Mouse (Mus musculus) E14TG2a.4 (cell line): ENCODE data around the gene Ifi211.
"Not testable (repeated sequence)": the region's sequence is repeated elsewhere in the genome, so short reads cannot be mapped to it uniquely, and the experiment has no call there.

Source experiments
- H3K27me3 ChIP-seq: 2 replicates; pipeline ENCODE4 v1.6.1; 2014; ENCODE audit warnings: low read length, control low read depth; ENCODE audit not compliant: insufficient read depth
- H3K36me3 ChIP-seq: 2 replicates; pipeline ENCODE4 v1.6.1; 2014; ENCODE audit warnings: low read length, control low read depth; ENCODE audit not compliant: insufficient read depth
- H3K4me1 ChIP-seq: replicated peaks from 2 replicates; pipeline ENCODE4 v1.6.1; 2014; ENCODE audit warnings: low read depth, low read length, control low read depth
- H3K4me3 ChIP-seq: replicated peaks from 2 replicates; pipeline ENCODE4 v1.5.1; 2014; ENCODE audit warnings: mild to moderate bottlenecking, low read length
- H3K9me3 ChIP-seq: 2 replicates; pipeline ENCODE4 v1.6.1; 2014; ENCODE audit warnings: low read length, control low read depth
- CTCF ChIP-seq: conservative IDR thresholded peaks from 2 replicates; pipeline ENCODE4 v1.5.1; 2014; ENCODE audit warnings: low read length
- NANOG ChIP-seq: IDR thresholded peaks from 2 replicates; pipeline ENCODE4 v1.6.1; 2014; ENCODE audit warnings: borderline replicate concordance, low read length, mixed read lengths
- POU5F1 ChIP-seq: IDR thresholded peaks from 2 replicates; pipeline ENCODE4 v1.6.1; 2014; ENCODE audit warnings: low read length, borderline replicate concordance

The Ifi211 gene

GRCm38 (mm10) chr1:173912548-173913255 is at the start of gene Ifi211:
TSS of gene Ifi211 (minus strand) at chr1:173913046.
- H3K27me3 ChIP-seq, H3K9me3 ChIP-seq, H3K36me3 ChIP-seq, H3K4me3 ChIP-seq, H3K4me1 ChIP-seq: not testable (repeated sequence)

DNA sequence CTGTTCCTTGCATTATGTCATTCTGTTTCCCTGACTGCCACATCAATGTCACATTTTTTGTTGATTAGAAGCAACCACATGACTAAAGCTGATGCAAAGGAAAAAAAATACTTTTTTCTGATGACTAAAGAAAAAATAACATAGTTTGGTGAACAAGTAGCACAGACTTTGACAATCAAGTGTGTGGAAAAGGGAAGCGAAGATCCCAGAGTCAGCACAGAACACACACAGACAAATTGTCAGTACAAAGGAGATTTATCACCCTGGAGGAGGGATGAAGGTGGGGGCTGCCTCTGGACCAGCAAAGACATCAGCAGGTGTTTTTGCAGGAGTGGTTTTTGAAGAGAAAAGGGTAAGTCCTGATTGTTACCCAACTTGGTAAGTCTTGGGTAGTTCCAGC is 48.6 kb upstream of the Ifi211 start:
- not testable (repeated sequence) for H3K9me3 ChIP-seq, H3K4me3 ChIP-seq, H3K27me3 ChIP-seq, H3K4me1 ChIP-seq, H3K36me3 ChIP-seq

DNA sequence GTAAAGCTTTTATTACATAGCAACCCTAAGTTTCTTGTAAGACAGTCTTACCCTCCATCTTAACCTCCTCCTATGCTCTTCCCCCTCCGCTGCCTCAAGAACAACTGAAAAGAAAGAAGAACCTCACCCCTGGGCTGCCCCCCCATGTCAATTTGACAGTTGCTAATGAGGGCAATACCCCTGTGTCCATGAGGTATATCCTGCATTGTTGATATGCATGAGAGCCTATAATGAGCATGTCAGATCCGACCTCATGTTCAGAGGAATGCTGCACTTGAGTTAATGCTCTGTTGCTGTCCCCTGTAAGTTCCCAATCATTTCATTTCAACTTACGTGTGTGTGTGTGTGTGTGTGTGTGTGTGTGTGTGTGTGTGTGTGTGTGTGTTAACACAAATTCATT is 47.2 kb upstream of the Ifi211 start:
- not testable (repeated sequence) for H3K4me1 ChIP-seq, H3K9me3 ChIP-seq, H3K4me3 ChIP-seq, H3K36me3 ChIP-seq, H3K27me3 ChIP-seq

DNA sequence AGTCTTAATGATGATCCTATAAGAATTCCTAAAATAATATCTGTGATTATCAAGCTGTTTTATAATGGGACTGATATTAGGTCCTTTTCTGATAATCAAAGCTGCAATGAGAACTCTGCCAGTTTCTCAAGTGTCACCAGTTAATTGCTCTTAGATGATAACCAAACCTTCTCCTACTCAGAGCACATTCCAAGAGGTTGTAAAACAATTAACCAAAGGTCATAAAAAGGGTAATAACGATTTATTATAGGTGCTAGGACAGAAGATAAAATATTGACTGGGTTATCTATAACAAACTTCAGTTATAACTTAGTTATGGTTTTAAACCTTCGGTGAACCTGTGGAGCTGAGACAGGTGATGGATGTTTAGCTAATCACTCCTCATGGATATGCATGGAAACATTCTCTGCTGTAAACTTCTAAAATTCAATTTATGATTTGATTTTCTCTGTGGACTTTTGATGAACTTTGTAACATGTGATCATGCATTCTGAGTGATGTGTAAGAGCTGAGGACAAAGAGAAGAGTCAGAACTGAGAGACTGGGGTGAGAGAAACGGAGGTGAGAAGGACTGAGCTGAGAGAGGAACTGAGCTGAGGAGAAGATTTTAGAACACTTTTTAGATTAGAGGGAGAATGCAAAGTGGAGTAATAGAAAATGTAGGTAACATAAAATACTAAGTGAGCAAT is 43.1 kb upstream of the Ifi211 start:
- H3K9me3 ChIP-seq, H3K4me1 ChIP-seq, H3K4me3 ChIP-seq, H3K36me3 ChIP-seq, H3K27me3 ChIP-seq: not testable (repeated sequence)

- H3K4me1 ChIP-seq, result no peaks in the 10 kb centered on the region
- H3K27me3 ChIP-seq, result no peaks in the 10 kb centered on the region
- H3K4me3 ChIP-seq, result no peak overlapping the region
- no peaks in the 10 kb centered on the region for H3K36me3 ChIP-seq
- peaks cover 4% of the 10 kb centered on the region; the same call in 1 of the 2 replicates for H3K9me3 ChIP-seq
- TF ChIP-seq CTCF (no peak), POU5F1 (no peak), NANOG (no peak)
These were observed 42.4 kb upstream of the Ifi211 start for GRCm38 (mm10) chr1:173955071-173955796.

GRCm38 (mm10) chr1:173953563-173953962 is 40.7 kb upstream of the Ifi211 start:
- Histone ChIP-seq H3K27me3 (no peaks in the 10 kb centered on the region), H3K4me3 (no peak overlapping the region), H3K36me3 (no peaks in the 10 kb centered on the region), H3K9me3 (peaks cover 6% of the 10 kb centered on the region; the same call in 1 of the 2 replicates), H3K4me1 (no peaks in the 10 kb centered on the region)
- no peak for TF ChIP-seq CTCF

- not testable (repeated sequence) for H3K4me3 ChIP-seq, H3K27me3 ChIP-seq, H3K9me3 ChIP-seq, H3K4me1 ChIP-seq, H3K36me3 ChIP-seq
These were observed 36.2 kb upstream of the Ifi211 start for GRCm38 (mm10) chr1:173949044-173949443.

DNA sequence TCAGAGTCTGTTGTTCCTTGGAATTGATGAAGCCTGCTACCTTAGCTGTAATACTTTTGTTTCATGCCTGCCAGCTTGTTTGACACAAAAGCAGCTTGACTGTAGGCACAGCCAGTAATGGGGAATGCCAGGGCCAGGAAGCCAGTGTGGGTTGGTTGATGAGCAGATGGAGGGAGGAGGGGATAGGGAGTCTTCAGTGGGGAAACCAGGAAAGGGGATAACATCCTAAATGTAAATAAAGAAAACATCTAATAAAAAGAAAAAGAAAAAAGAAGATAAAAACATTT is 29.9 kb upstream of the Ifi211 start:
- not testable (repeated sequence) for H3K4me1 ChIP-seq, H3K9me3 ChIP-seq, H3K4me3 ChIP-seq, H3K36me3 ChIP-seq, H3K27me3 ChIP-seq

DNA sequence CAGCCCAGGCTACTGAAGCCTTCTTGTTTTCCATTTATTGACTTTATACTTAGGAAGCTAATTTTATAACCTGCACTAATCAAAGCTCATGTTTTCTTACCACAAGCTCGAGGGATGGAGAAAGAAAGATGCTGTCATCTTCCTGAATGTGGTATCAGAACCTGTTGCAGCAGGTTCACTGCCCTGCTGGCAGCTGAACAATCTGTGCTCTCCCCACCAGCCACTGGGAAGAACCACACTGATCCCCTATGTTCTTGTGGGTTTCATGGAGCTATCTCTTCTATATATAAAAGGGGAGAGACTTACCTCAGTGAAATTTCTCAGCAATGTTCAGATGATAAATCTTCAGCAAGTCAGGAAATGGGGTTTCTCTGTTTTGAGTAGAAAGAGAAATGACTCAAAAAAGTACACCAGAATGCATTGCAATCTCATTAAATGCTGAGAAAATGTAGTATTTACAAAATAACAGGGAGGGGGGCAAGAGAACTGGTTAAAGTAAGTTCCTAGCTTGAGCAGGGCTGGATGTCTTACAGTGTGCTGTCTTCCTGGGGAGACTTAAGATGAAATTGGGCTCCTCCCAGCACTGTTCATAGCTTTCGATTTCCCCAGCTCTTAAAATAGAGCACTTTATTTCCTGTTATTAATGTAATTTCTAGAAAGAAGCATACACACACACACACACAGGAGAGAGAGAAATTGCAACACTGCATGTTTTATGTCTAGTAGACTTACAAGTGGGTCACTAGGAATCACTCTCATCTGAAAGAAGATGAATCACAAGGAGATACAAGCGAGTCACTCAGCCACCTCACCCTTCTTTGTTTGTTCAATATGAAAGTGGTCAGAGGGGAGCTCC is 29.3 kb upstream of the Ifi211 start, which contains the start of the genes Mndal and Ifi203:
TSS of gene Mndal (minus strand) at position 568 of the 856 bp plus-strand sequence.
TSS of gene Ifi203 (minus strand) at position 749 of the 856 bp plus-strand sequence.
- H3K4me3 ChIP-seq, H3K4me1 ChIP-seq, H3K9me3 ChIP-seq, H3K36me3 ChIP-seq, H3K27me3 ChIP-seq: not testable (repeated sequence)

DNA sequence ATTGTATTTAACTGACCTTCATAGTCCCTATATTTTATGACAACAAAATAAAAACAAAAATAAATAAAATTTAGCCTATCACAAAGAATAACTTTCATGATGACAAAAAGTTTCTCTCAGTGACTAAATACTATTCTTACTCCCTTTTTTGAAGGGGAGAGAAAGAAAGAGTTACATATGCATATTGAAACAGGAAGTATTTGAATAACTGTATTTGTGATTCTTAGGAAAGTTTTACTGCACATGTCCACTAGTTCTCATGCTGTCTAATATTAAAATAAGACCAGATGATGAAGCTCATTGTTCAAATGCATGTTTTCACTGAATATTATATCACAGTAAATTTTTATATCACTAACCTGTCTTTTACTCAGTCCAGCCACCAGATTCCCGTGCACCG is 28.7 kb upstream of the Ifi211 start:
- not testable (repeated sequence) for H3K36me3 ChIP-seq, H3K4me3 ChIP-seq, H3K9me3 ChIP-seq, H3K27me3 ChIP-seq, H3K4me1 ChIP-seq

- not testable (repeated sequence) for H3K4me1 ChIP-seq, H3K9me3 ChIP-seq, H3K4me3 ChIP-seq, H3K36me3 ChIP-seq, H3K27me3 ChIP-seq
These were observed 6.4 kb upstream of the Ifi211 start for GRCm38 (mm10) chr1:173919279-173919678.
